Mouse (Mus musculus) stomach, embryonic 16.5 days (tissue): ENCODE data around the gene Il34. TPM values are rescaled to one million over a fixed set of nuclear protein-coding genes. Genes with fewer than 3 reads are reported as not detected.

Experiments
- ATAC-seq: fragments of 200-750 bp; cut with Nextera tagmentation; 2 replicates; pipeline ENCODE4 v1.8.0; 2017; ENCODE audit warnings: moderate number of reproducible peaks, moderate TSS enrichment; ENCODE audit not compliant: insufficient read depth, low FRiP score
- H3K27ac ChIP-seq: fragments of 300-500 bp; sonication (generic); 2 replicates; pipeline ENCODE4 v1.5.1; 2014; ENCODE audit warnings: low read length
- H3K27me3 ChIP-seq: fragments of 300-500 bp; sonication (generic); 2 replicates; pipeline ENCODE4 v1.6.1; 2014; ENCODE audit warnings: low read length, control low read depth, mixed read lengths; ENCODE audit not compliant: control insufficient read depth, insufficient read depth
- H3K36me3 ChIP-seq: fragments of 300-500 bp; sonication (generic); 2 replicates; pipeline ENCODE4 v1.6.1; 2014; ENCODE audit warnings: low read length; ENCODE audit not compliant: control insufficient read depth, insufficient read depth
- H3K4me1 ChIP-seq: fragments of 300-500 bp; sonication (generic); 2 replicates; pipeline ENCODE4 v1.6.1; 2014; ENCODE audit warnings: low read length, control low read depth, mixed read lengths; ENCODE audit not compliant: control insufficient read depth, insufficient read depth
- H3K4me2 ChIP-seq: fragments of 300-500 bp; sonication (generic); 2 replicates; pipeline ENCODE4 v1.6.1; 2014; ENCODE audit warnings: low read depth, low read length, mixed read lengths
- H3K4me3 ChIP-seq: fragments of 300-500 bp; sonication (generic); replicated peaks from 2 replicates; pipeline ENCODE4 v1.5.1; 2014; ENCODE audit warnings: mild to moderate bottlenecking, low read length
- H3K9ac ChIP-seq: fragments of 300-500 bp; sonication (generic); 2 replicates; pipeline ENCODE4 v1.6.1; 2014; ENCODE audit warnings: low read length
- H3K9me3 ChIP-seq: fragments of 300-500 bp; sonication (generic); replicated peaks from 2 replicates; pipeline ENCODE4 v1.6.1; 2016; ENCODE audit warnings: low read length, control low read depth; ENCODE audit not compliant: control insufficient read depth
- WGBS: fragments of 180-500 bp; shearing (Covaris S2); extraction: QIAGEN DNeasy Blood & Tissue Kit; methylation state at CpG from one replicate; pipeline ENCODE4 v1.1.7; 2014; 5-methylcytosine and 5-hydroxymethylcytosine counted together
- polyA plus RNA-seq: library from polyadenylated mRNA; unstranded; fragments of >200 nt; fragmentation: Nextera tagmentation; extraction: Ambion mirVana; gene quantifications from 2 replicates; pipeline ENCODE4 v1.2.1, GENCODE M21; 2015

The Il34 gene
- polyA plus RNA-seq, 1 experiment from 2014 or later: 2.9 TPM

DNA sequence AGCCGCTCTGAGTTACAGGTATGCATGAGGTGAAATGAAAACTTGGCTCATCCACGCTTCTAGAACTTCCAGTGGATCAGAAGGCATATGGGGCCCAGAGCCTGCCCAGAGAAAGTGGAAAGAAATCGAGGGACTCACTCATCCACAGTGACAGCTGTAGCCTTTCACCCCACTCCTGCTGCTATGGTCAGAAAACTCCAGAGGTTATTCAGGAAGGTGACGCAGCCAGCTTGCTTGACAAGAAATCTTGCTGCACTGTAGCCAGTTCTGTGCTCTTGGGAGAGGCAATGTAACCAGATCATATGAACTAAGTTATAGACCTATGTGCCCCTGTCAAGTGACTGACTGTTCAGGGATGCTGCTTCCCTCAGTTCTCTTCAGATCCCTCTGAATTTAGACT, 109.7 kb downstream of the Il34 start:
- Histone ChIP-seq H3K9ac (no peak overlapping the region), H3K9me3 (no peaks in the 10 kb centered on the region), H3K4me3 (no peak overlapping the region), H3K4me1 (no peaks in the 10 kb centered on the region), H3K36me3 (no peaks in the 10 kb centered on the region), H3K27me3 (no peaks in the 10 kb centered on the region), H3K27ac (no peak overlapping the region), H3K4me2 (no peak overlapping the region)
- WGBS: 87% methylated on average over 4 of the region's 4 CpGs
- ATAC-seq: no peak

DNA sequence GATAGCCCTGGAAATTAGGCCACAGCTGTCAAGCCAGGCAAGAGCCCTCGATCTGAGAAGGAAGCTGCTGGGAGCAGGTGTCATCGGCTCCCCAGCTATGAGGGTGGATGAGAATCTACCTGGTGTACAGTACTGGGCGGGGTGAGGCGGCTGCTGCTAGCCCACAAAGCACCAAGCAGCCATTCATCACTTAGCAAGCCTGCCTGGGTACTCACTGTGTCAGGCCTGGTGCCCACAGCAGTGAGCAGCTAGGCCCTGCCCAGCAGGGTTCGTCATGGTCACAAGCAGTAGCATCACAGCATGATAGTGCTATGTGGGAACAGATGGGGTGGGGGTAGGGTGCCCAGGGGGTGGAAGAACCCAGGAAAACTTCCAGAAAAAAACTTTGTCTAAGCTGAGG, 110.3 kb downstream of the Il34 start:
- H3K4me2 ChIP-seq: no peak overlapping the region
- H3K27ac ChIP-seq: no peak overlapping the region
- no peaks in the 10 kb centered on the region for H3K4me1 ChIP-seq
- no peak overlapping the region for H3K9ac ChIP-seq
- 82% methylated on average over 5 of the region's 5 CpGs for WGBS
- no peaks in the 10 kb centered on the region for H3K27me3 ChIP-seq
- no peak for ATAC-seq
- no peaks in the 10 kb centered on the region for H3K36me3 ChIP-seq
- no peak overlapping the region for H3K4me3 ChIP-seq
- no peaks in the 10 kb centered on the region for H3K9me3 ChIP-seq

DNA sequence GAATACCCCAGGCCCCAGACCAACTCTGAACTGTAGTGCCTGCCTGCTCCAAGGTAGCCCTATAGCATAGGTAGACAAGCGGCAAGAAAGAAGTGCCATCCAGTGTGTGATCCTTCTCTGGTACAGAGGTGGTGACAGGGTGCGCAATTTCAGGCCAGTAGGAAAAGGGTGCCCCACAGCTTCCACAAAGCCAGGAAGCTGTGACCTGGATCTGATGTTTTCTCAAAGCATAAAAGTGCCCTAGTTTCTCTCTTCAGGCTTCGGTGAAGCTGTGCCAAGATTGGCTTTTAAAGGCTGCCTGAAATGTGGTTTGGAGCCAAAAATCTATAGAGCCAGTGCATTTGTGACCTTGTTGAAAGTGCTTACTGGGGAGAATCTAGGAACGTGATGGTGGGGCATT, 110.9 kb downstream of the Il34 start:
- no peak for ATAC-seq
- H3K27ac ChIP-seq: 0 out of 2 replicates have a peak overlapping the region, but pooled peaks have one; percentile 23
- H3K4me3 ChIP-seq: no peak overlapping the region
- no peaks in the 10 kb centered on the region for H3K27me3 ChIP-seq
- WGBS: 75% methylated on average over 4 of the region's 4 CpGs
- H3K36me3 ChIP-seq: no peaks in the 10 kb centered on the region
- no peak overlapping the region for H3K9ac ChIP-seq
- no peaks in the 10 kb centered on the region for H3K4me1 ChIP-seq
- H3K9me3 ChIP-seq: no peaks in the 10 kb centered on the region
- no peak overlapping the region for H3K4me2 ChIP-seq

DNA sequence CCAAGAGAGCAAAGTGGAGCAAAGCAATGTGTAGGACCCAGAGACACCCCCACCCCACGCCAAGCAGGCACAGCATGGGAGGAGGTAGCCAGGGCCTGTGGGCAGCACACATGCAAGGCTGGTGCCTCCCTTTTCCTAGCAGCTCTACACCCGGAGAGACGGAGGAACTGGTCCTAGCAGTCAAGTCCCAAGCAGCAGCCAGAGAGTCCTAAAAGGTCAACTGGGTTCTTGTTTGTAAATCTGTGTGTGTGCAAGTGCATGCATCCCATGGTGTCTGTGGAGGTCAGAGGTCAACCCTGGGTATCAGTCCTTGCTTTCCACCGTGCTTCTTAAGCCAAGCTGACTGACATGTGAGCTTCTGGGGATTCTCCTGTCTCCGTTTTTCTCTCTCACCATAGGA, 111.5 kb downstream of the Il34 start:
- H3K4me2 ChIP-seq: no peak overlapping the region
- no peak for ATAC-seq
- H3K9me3 ChIP-seq: no peaks in the 10 kb centered on the region
- no peak overlapping the region for H3K4me3 ChIP-seq
- no peaks in the 10 kb centered on the region for H3K36me3 ChIP-seq
- WGBS: 73% methylated on average over 5 of the region's 5 CpGs
- no peaks in the 10 kb centered on the region for H3K4me1 ChIP-seq
- H3K27ac ChIP-seq: no peak overlapping the region
- no peaks in the 10 kb centered on the region for H3K27me3 ChIP-seq
- no peak overlapping the region for H3K9ac ChIP-seq

Other genes starting within 250 kb of the Il34 start
- gene Vac14, start 187.3 kb downstream of the Il34 start, polyA plus RNA-seq: 12.3 and 14.0 TPM in 2 replicates
- 7.0 and 8.2 TPM in 2 replicates for gene Mtss1l, start 84.4 kb downstream of the Il34 start, polyA plus RNA-seq
- gene Cog4, start 40.7 kb upstream of the Il34 start, polyA plus RNA-seq: 70.3 and 71.5 TPM in 2 replicates
- 128 and 131 TPM in 2 replicates for gene Sf3b3, start 40.9 kb upstream of the Il34 start, polyA plus RNA-seq
- 12.2 and 13.3 TPM in 2 replicates for gene Fuk, start 96.6 kb upstream of the Il34 start, polyA plus RNA-seq
- 17.0 and 17.1 TPM in 2 replicates for gene St3gal2, start 114.0 kb upstream of the Il34 start, polyA plus RNA-seq
- gene Ddx19a, start 191.9 kb upstream of the Il34 start, polyA plus RNA-seq: 10.7 and 12.5 TPM in 2 replicates
- 6.9 and 7.9 TPM in 2 replicates for gene Ddx19b, start 225.8 kb upstream of the Il34 start, polyA plus RNA-seq
- gene Aars, start 227.2 kb upstream of the Il34 start, polyA plus RNA-seq: 49.3 and 56.1 TPM in 2 replicates